Mouse (Mus musculus): Measurements from ENCODE around the gene Olfr710. TPM values are rescaled to one million over a fixed set of nuclear protein-coding genes. Genes with fewer than 3 reads are reported as not detected.
"Not testable (repeated sequence)": the region's sequence is repeated elsewhere in the genome, so short reads cannot be mapped to it uniquely, and the experiment has no call there.

The Olfr710 gene
- polyA plus RNA-seq (2015; fragmentation: Nextera tagmentation; extraction: Ambion mirVana), result not detected in 2 replicates

DNA sequence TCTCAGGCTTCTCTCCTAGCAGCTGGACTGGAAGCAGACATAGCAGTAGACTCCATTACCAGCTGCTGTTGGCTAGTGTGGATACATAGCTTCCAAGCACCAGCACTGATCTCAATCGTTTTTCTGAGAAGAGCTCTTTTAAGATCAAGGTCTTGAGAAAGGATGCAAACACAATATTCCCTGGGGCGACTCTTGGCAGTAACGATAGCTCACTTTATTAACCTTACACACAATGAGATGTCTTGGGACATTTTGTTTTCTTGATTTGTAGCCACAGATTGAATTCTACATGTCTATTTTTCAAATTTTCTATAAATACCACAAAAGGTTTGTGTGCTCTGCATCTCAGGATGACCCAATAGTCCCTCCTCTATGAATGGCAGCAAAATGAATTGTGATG is at the start of gene Olfr710:
TSS of gene Olfr710 (minus strand) at position 101 of the 400 bp plus-strand sequence.
- Histone ChIP-seq H3K4me1 (no peaks in the 10 kb centered on the region), H3K27me3 (no peaks in the 10 kb centered on the region), H3K9me3 (no peaks in the 10 kb centered on the region), H3K4me3 (no peak within 1 kb of the TSS), H3K36me3 (no peaks in the 10 kb centered on the region), H3K4me2 (replicated peaks) (no peak within 1 kb of the TSS), H3K9ac (replicated peaks) (no peak within 1 kb of the TSS), H3K27ac (replicated peaks) (no peak within 1 kb of the TSS)
- 74% methylated on average over 3 of the region's 3 CpGs for WGBS
- no peak for ATAC-seq (replicated peaks)

DNA sequence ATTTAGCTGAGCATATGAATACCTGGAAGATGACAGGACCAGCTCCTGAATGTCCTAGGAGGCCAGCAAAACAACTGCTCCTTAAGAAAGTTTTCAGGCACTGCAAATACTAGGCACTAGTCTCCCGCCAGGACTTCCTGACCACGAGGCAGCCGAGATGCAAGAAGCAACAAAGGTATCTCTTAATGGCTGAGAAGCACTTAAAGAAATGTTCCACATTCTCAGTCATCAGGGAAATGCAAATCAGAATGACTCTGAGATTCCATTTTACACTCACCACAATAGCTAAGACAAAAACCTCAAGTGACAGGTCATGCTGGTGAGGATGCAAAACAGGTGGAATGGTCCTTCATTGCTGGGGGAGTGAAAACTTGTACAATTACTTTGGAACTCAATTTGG is 37.1 kb upstream of the Olfr710 start:
- no peaks in the 10 kb centered on the region for H3K27me3 ChIP-seq
- 94% methylated on average over 3 of the region's 3 CpGs for WGBS
- no peak overlapping the region for H3K9ac ChIP-seq (replicated peaks)
- no peak overlapping the region for H3K4me3 ChIP-seq
- no peaks in the 10 kb centered on the region for H3K9me3 ChIP-seq
- no peak for ATAC-seq (replicated peaks)
- no peaks in the 10 kb centered on the region for H3K4me1 ChIP-seq
- H3K27ac ChIP-seq (replicated peaks), result no peak overlapping the region
- no peaks in the 10 kb centered on the region for H3K36me3 ChIP-seq
- no peak overlapping the region for H3K4me2 ChIP-seq (replicated peaks)

DNA sequence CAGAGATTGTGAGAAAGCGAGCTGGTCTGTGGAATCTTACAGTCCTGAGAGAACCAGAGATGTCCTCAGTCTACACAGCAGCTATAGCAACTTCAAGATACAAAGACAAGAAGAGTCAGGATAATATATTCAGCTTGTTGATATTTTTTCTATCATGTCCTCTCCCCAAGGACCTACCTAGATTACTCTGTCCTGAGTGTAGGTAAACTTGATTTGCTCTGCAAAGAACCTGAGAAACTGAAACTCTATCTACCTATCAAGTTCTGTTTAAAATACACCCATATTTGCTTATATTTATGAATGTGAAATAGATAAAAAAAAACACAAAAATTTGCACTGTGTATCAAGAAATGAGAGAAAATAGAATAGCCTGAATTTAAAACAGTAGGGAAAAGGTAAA is 27.2 kb upstream of the Olfr710 start, which contains the start of gene Olfr711:
TSS of gene Olfr711 (minus strand) at position 101 of the 400 bp plus-strand sequence.
- H3K4me3 ChIP-seq, result no peak within 1 kb of the TSS
- H3K27ac ChIP-seq (replicated peaks), result no peak within 1 kb of the TSS
- H3K27me3 ChIP-seq, result no peaks in the 10 kb centered on the region
- H3K36me3 ChIP-seq, result no peaks in the 10 kb centered on the region
- no peak within 1 kb of the TSS for H3K9ac ChIP-seq (replicated peaks)
- ATAC-seq (replicated peaks), result no peak
- no peaks in the 10 kb centered on the region for H3K4me1 ChIP-seq
- H3K4me2 ChIP-seq (replicated peaks), result no peak within 1 kb of the TSS
- H3K9me3 ChIP-seq, result no peaks in the 10 kb centered on the region
- WGBS, result 67% methylated on average over 1 of the region's 1 CpGs

DNA sequence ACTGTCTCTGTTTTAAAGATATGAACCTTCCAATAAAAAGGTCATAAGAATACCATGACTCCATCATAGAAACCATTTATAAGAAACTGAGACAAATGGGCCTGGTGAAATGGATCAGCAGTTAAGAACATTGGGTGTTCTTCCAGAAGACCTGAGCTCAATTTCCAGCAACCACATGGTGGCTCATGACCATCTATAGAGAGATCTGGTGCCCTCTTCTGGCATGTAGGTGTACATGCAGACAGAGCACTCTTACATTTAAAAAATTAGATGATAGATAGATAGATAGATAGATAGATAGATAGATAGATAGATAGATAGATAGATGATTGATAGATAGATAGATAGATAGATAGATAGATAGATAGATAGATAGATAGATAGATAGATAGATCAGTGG is 19.4 kb upstream of the Olfr710 start:
- not testable (repeated sequence) for H3K9ac ChIP-seq (replicated peaks); H3K27me3 ChIP-seq; H3K4me3 ChIP-seq; H3K4me1 ChIP-seq; ATAC-seq (replicated peaks); H3K4me2 ChIP-seq (replicated peaks); H3K27ac ChIP-seq (replicated peaks); H3K36me3 ChIP-seq; H3K9me3 ChIP-seq

DNA sequence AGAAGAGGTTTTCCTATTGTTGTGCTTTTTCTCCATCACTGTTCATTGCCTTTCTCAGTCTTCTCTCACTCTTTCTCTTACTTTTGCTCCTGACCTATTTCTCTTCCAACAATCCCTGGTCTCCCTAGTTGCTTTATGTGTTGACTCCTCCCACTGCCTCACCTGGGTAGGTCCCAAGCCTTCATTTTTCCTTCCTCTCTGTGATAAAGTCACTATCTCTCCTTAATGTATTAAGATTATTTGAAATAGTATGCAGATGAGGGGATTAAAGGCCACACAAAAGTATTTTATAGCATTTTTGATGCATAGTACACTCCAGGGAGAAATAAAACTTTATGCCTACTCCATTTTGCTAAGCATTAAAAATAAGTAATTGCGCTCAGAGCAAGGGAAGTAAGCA is 15.7 kb upstream of the Olfr710 start, which contains the start of gene Olfr6:
TSS of gene Olfr6 (minus strand) at position 101 of the 400 bp plus-strand sequence.
- H3K9ac ChIP-seq (replicated peaks), result no peak within 1 kb of the TSS
- no peaks in the 10 kb centered on the region for H3K9me3 ChIP-seq
- H3K4me3 ChIP-seq, result no peak within 1 kb of the TSS
- H3K27me3 ChIP-seq, result no peaks in the 10 kb centered on the region
- WGBS, result 90% methylated on average over 1 of the region's 1 CpGs
- no peaks in the 10 kb centered on the region for H3K36me3 ChIP-seq
- no peak within 1 kb of the TSS for H3K27ac ChIP-seq (replicated peaks)
- ATAC-seq (replicated peaks), result no peak
- H3K4me1 ChIP-seq, result no peaks in the 10 kb centered on the region
- H3K4me2 ChIP-seq (replicated peaks), result no peak within 1 kb of the TSS

DNA sequence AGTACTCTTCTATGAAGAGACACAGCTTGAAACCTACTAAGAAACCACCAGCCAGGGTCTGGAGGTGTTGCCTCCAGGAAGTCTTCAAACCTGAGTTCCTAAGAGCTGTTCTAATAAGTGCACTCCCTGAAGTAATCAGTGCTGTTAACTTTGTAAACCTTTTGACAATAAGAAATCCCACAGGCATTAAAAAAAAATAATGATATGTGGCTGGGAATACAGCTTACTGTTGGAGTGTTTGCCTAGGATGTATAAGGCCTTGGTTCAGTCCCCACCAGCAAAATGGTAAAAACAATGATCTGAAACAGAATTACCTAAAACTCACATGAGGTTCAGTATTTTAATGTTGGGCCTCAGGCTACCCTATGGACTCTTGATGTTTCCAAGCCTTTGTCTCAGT is 16.0 kb downstream of the Olfr710 start, which contains the start of gene Olfr709-ps1:
TSS of gene Olfr709-ps1 (minus strand) at position 101 of the 400 bp plus-strand sequence.
- Histone ChIP-seq H3K9me3 (no peaks in the 10 kb centered on the region), H3K27me3 (no peaks in the 10 kb centered on the region)
- ATAC-seq (replicated peaks), result no peak

DNA sequence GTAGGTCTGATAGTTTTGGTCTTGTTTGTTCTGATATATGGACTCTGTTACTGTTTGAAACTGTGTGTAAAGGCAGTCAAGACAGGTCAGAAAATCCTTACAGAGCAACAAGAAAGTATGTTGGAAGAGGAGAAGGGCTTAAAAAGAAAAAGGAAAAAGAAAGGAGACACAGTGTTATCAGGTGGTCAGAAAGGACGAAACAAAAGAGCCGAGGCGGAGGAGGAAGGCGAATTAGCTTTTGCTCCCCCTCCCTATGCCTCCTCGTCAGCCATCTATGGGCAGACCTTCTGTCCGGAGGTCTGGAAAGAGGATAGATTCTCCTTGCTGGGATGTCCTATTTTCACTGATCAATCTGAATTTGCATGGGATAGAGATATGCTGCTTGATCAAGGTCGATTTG is 27.2 kb downstream of the Olfr710 start:
- H3K27ac ChIP-seq (replicated peaks); H3K9ac ChIP-seq (replicated peaks); H3K9me3 ChIP-seq; H3K4me2 ChIP-seq (replicated peaks); H3K4me3 ChIP-seq; H3K27me3 ChIP-seq; ATAC-seq (replicated peaks); H3K36me3 ChIP-seq; H3K4me1 ChIP-seq: not testable (repeated sequence)
- 91% methylated on average over 7 of the region's 7 CpGs for WGBS

More for the DNA sequence above, 16.0 kb downstream of the Olfr710 start, which contains the start of gene Olfr709-ps1:
- H3K4me2 ChIP-seq (replicated peaks), result no peak within 1 kb of the TSS
- no peaks in the 10 kb centered on the region for H3K4me1 ChIP-seq
- no peak within 1 kb of the TSS for H3K27ac ChIP-seq (replicated peaks)
- no peak within 1 kb of the TSS for H3K9ac ChIP-seq (replicated peaks)
- no peak within 1 kb of the TSS for H3K4me3 ChIP-seq
- H3K36me3 ChIP-seq, result no peaks in the 10 kb centered on the region

DNA sequence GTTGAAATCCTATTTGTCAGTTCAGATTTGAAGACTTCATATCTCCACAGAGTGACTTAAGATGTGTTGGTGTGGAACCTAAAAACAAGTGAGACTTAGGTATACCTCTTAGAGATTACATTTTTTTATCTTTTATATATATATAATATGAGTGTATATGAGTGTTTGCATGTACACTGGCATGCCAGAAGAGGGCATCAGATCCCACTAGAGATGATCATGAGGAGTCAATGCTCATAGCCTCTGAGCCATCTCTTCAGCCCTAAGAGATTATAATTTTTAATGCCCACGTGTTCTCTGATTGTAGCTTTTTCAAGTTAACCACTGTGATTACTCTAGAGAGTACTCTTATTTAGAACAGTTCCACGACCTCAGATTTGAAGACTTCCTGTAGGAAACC is 40.4 kb downstream of the Olfr710 start, which contains the start of gene Olfr1532-ps1:
TSS of gene Olfr1532-ps1 (plus strand) at position 326 of the 400 bp plus-strand sequence.
- WGBS, result 68% methylated on average over 2 of the region's 2 CpGs
- no peaks in the 10 kb centered on the region for H3K4me1 ChIP-seq
- H3K4me3 ChIP-seq, result no peak within 1 kb of the TSS
- no peak within 1 kb of the TSS for H3K27ac ChIP-seq (replicated peaks)
- no peak within 1 kb of the TSS for H3K9ac ChIP-seq (replicated peaks)
- H3K27me3 ChIP-seq, result no peaks in the 10 kb centered on the region
- no peak for ATAC-seq (replicated peaks)
- H3K9me3 ChIP-seq, result no peaks in the 10 kb centered on the region
- no peaks in the 10 kb centered on the region for H3K36me3 ChIP-seq
- H3K4me2 ChIP-seq (replicated peaks), result no peak within 1 kb of the TSS

DNA sequence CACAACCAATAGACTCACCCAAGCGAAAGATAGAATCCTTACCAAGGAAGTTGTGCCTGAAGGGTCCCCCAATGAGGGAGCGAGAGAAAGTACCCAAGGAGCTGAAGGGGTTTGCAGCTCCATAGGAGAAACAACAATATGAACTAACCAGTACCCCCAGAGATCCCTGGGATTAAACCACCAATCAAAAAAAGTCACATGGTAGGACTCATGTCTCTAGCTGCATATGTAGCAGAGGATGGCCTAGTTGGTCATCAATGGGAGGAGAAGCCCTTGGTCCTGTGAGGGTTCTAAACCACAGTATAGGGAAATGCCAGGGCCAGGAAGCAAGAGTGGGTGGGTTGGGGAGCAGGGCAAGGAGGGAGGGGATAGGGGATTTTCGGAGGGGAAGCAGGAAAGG is 47.0 kb downstream of the Olfr710 start, which contains the start of gene Olfr707:
TSS of gene Olfr707 (minus strand) at position 101 of the 400 bp plus-strand sequence.
- not testable (repeated sequence) for ATAC-seq (replicated peaks); H3K27ac ChIP-seq (replicated peaks); H3K4me2 ChIP-seq (replicated peaks); H3K9ac ChIP-seq (replicated peaks); H3K9me3 ChIP-seq; H3K4me1 ChIP-seq; H3K4me3 ChIP-seq; H3K27me3 ChIP-seq; H3K36me3 ChIP-seq
- 85% methylated on average over 3 of the region's 3 CpGs for WGBS

Other genes with a start within 250 kb of the Olfr710 start
- gene Olfr695, start 231.9 kb downstream of the Olfr710 start, polyA plus RNA-seq (2015; fragmentation: Nextera tagmentation; extraction: Ambion mirVana), result not detected in 2 replicates
- gene Olfr697, start 205.9 kb downstream of the Olfr710 start, polyA plus RNA-seq (2015; fragmentation: Nextera tagmentation; extraction: Ambion mirVana), result not detected in 2 replicates
- gene Olfr698, start 192.9 kb downstream of the Olfr710 start, polyA plus RNA-seq (2015; fragmentation: Nextera tagmentation; extraction: Ambion mirVana), result not detected in 2 replicates
- gene Olfr699, start 155.1 kb downstream of the Olfr710 start, polyA plus RNA-seq (2015; fragmentation: Nextera tagmentation; extraction: Ambion mirVana), result not detected in 2 replicates
- not detected in 2 replicates for gene Olfr700, start 139.5 kb downstream of the Olfr710 start, polyA plus RNA-seq (2015; fragmentation: Nextera tagmentation; extraction: Ambion mirVana)
- gene Olfr701, start 134.2 kb downstream of the Olfr710 start, polyA plus RNA-seq (2015; fragmentation: Nextera tagmentation; extraction: Ambion mirVana), result not detected in 2 replicates
- gene Olfr702, start 114.4 kb downstream of the Olfr710 start, polyA plus RNA-seq (2015; fragmentation: Nextera tagmentation; extraction: Ambion mirVana), result not detected in 2 replicates
- gene Olfr703, start 105.0 kb downstream of the Olfr710 start, polyA plus RNA-seq (2015; fragmentation: Nextera tagmentation; extraction: Ambion mirVana), result not detected in 2 replicates
- not detected in 2 replicates for gene Olfr704, start 85.1 kb downstream of the Olfr710 start, polyA plus RNA-seq (2015; fragmentation: Nextera tagmentation; extraction: Ambion mirVana)
- not detected in 2 replicates for gene Olfr705, start 71.4 kb downstream of the Olfr710 start, polyA plus RNA-seq (2015; fragmentation: Nextera tagmentation; extraction: Ambion mirVana)
- gene Olfr706, start 60.1 kb downstream of the Olfr710 start, polyA plus RNA-seq (2015; fragmentation: Nextera tagmentation; extraction: Ambion mirVana), result not detected in 2 replicates
- not detected in 2 replicates for gene Olfr707, start 47.1 kb downstream of the Olfr710 start, polyA plus RNA-seq (2015; fragmentation: Nextera tagmentation; extraction: Ambion mirVana)
- not detected in 2 replicates for gene Olfr1532-ps1, start 40.3 kb downstream of the Olfr710 start, polyA plus RNA-seq (2015; fragmentation: Nextera tagmentation; extraction: Ambion mirVana)
- not detected in 2 replicates for gene Olfr709-ps1, start 16.1 kb downstream of the Olfr710 start, polyA plus RNA-seq (2015; fragmentation: Nextera tagmentation; extraction: Ambion mirVana)
- gene Olfr6, start 15.6 kb upstream of the Olfr710 start, polyA plus RNA-seq (2015; fragmentation: Nextera tagmentation; extraction: Ambion mirVana), result not detected in 2 replicates
- gene Olfr711, start 27.1 kb upstream of the Olfr710 start, polyA plus RNA-seq (2015; fragmentation: Nextera tagmentation; extraction: Ambion mirVana), result not detected in 2 replicates
- not detected in 2 replicates for gene Olfr2, start 57.8 kb upstream of the Olfr710 start, polyA plus RNA-seq (2015; fragmentation: Nextera tagmentation; extraction: Ambion mirVana)
- not detected in 2 replicates for gene Olfr713, start 82.9 kb upstream of the Olfr710 start, polyA plus RNA-seq (2015; fragmentation: Nextera tagmentation; extraction: Ambion mirVana)
- not detected in 2 replicates for gene Olfr714, start 122.7 kb upstream of the Olfr710 start, polyA plus RNA-seq (2015; fragmentation: Nextera tagmentation; extraction: Ambion mirVana)
- not detected in 2 replicates for gene Olfr17, start 144.9 kb upstream of the Olfr710 start, polyA plus RNA-seq (2015; fragmentation: Nextera tagmentation; extraction: Ambion mirVana)
- gene Olfr715b, start 162.1 kb upstream of the Olfr710 start, polyA plus RNA-seq (2015; fragmentation: Nextera tagmentation; extraction: Ambion mirVana), result not detected in 2 replicates
- not detected in 2 replicates for gene Olfr715, start 182.8 kb upstream of the Olfr710 start, polyA plus RNA-seq (2015; fragmentation: Nextera tagmentation; extraction: Ambion mirVana)
- not detected in 2 replicates for gene Olfr716, start 190.0 kb upstream of the Olfr710 start, polyA plus RNA-seq (2015; fragmentation: Nextera tagmentation; extraction: Ambion mirVana)
- gene Nlrp14, start 218.7 kb upstream of the Olfr710 start, polyA plus RNA-seq (2015; fragmentation: Nextera tagmentation; extraction: Ambion mirVana), result not detected in 2 replicates

All from forebrain, embryonic 15.5 days (tissue).